Mouse (Mus musculus) bone marrow macrophage, adult 2 months (primary cell): Measurements from ENCODE around the gene Myadml2.

ENCODE experiments used
- CTCF ChIP-seq: IDR thresholded peaks from 2 replicates; pipeline ENCODE4 v1.5.1; 2012; ENCODE audit warnings: low read depth, mild to moderate bottlenecking, low read length, moderate library complexity
- POLR2A ChIP-seq: IDR thresholded peaks from 2 replicates; pipeline ENCODE4 v1.6.1; 2012; ENCODE audit warnings: mild to moderate bottlenecking, low read depth, low read length, borderline replicate concordance

GRCm38 (mm10) chr11:120615167-120615566, 32.8 kb downstream of the Myadml2 start:
- no peak for TF ChIP-seq POLR2A
- no peak for TF ChIP-seq CTCF
